Mouse (Mus musculus): ENCODE measurements around the gene Nacad.

DNA sequence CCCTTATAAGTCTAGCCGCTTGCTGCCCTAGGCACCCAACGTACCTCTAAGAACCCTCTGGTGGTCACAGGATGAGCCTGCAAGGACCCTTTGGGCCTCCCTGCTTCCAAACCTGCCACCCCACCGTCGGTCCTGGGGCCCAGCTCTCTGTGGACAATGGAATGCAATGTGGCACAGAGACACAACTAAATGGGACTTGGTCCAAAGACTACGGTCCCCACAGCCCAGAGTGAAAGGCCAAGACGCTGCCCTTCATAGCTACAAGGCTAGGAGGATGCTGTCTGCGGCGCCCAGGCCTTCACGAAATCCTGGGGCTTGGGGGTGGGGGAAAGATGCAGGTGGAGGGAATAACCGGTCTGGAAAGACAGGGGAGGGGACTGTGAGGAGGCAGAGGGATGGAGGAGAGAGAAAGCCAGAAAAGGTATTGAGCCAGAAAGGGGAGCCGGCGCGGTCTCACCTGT lies 802 bp downstream of the Nacad start:
- no peak for TF ChIP-seq GATA1 (IDR thresholded peaks at IDR 0.05; ENCODE audit: low read length)
- TF ChIP-seq TAL1 (IDR thresholded peaks at IDR 0.05; ENCODE audit: low read length), result no peak
